Mouse (Mus musculus) inflammation-experienced regulatory T-cells, adult 6 months (primary cell): ENCODE results near the gene Naa35. TPM values are rescaled to one million over a fixed set of nuclear protein-coding genes. Genes with fewer than 3 reads are reported as not detected.

Experiments used
- ATAC-seq: one replicate; pipeline ENCODE4 v1.8.0; 2017
- polyA plus RNA-seq, 3 experiments: library from polyadenylated mRNA; unstranded; fragments of 100-300 nt; shearing (Covaris generic); gene quantifications; one replicate each; pipeline ENCODE4 v1.2.1; 2017

Naa35 gene
- polyA plus RNA-seq, 3 experiments from 2014 or later, result 93.0 to 99.2 (median 98.7) TPM

- ATAC-seq, result no peak
Measured at GRCm38 (mm10) chr13:59639368-59640177, 54.5 kb downstream of the Naa35 start.

GRCm38 (mm10) chr13:59640178-59640440 is 55.0 kb downstream of the Naa35 start:
- no peak for ATAC-seq

- ATAC-seq, result no peak
Measured at GRCm38 (mm10) chr13:59642818-59643217, 57.8 kb downstream of the Naa35 start.

- no peak for ATAC-seq
Measured at GRCm38 (mm10) chr13:59645491-59645890, 60.4 kb downstream of the Naa35 start.

GRCm38 (mm10) chr13:59646674-59647244 is 61.7 kb downstream of the Naa35 start:
- ATAC-seq, result no peak

- ATAC-seq, result no peak
Measured at GRCm38 (mm10) chr13:59647484-59647883, 62.4 kb downstream of the Naa35 start.

GRCm38 (mm10) chr13:59648598-59648997 is 63.5 kb downstream of the Naa35 start:
- no peak for ATAC-seq

- no peak for ATAC-seq
Measured at GRCm38 (mm10) chr13:59649781-59650180, 64.7 kb downstream of the Naa35 start.

- no peak for ATAC-seq
Measured at GRCm38 (mm10) chr13:59652651-59653050, 67.6 kb downstream of the Naa35 start.

GRCm38 (mm10) chr13:59653136-59653535 is 68.1 kb downstream of the Naa35 start:
- ATAC-seq, result no peak

GRCm38 (mm10) chr13:59654465-59654864 is 69.4 kb downstream of the Naa35 start:
- no peak for ATAC-seq

- ATAC-seq, result no peak
Measured at GRCm38 (mm10) chr13:59655718-59656315, 70.8 kb downstream of the Naa35 start.

GRCm38 (mm10) chr13:59656316-59656832 is 71.3 kb downstream of the Naa35 start:
- ATAC-seq, result peak; percentile 85

- ATAC-seq, result peak; percentile 37
Measured at GRCm38 (mm10) chr13:59656975-59657388, 71.9 kb downstream of the Naa35 start.

- no peak for ATAC-seq
Measured at GRCm38 (mm10) chr13:59657781-59658180, 72.7 kb downstream of the Naa35 start.

GRCm38 (mm10) chr13:59660371-59660770 is 75.3 kb downstream of the Naa35 start:
- ATAC-seq, result no peak

- ATAC-seq, result no peak
Measured at GRCm38 (mm10) chr13:59661387-59661786, 76.3 kb downstream of the Naa35 start.

GRCm38 (mm10) chr13:59661966-59662365 is 76.9 kb downstream of the Naa35 start:
- ATAC-seq, result no peak

GRCm38 (mm10) chr13:59663939-59664712 is 79.1 kb downstream of the Naa35 start:
- ATAC-seq, result no peak

GRCm38 (mm10) chr13:59667763-59668162 is 82.7 kb downstream of the Naa35 start:
- no peak for ATAC-seq

GRCm38 (mm10) chr13:59668501-59669093 is 83.5 kb downstream of the Naa35 start:
- ATAC-seq, result peak; percentile 74

GRCm38 (mm10) chr13:59669946-59670345 is 84.9 kb downstream of the Naa35 start:
- no peak for ATAC-seq

- ATAC-seq, result no peak
Measured at GRCm38 (mm10) chr13:59671521-59671920, 86.5 kb downstream of the Naa35 start.
